Mouse (Mus musculus): ENCODE data around the gene Fbxl15.

GRCm38 (mm10) chr19:46306268-46306610, 21.7 kb upstream of the Fbxl15 start:
- TF ChIP-seq POLR2A (IDR thresholded peaks at IDR 0.05; ENCODE audit: insufficient read length, low read depth): no peak
- no peak for TF ChIP-seq REST (IDR thresholded peaks at IDR 0.05; ENCODE audit: insufficient read depth, insufficient read length)
- TF ChIP-seq MAX (IDR thresholded peaks at IDR 0.05; ENCODE audit: low read depth): no peak
- TF ChIP-seq MYOD1 (IDR thresholded peaks at IDR 0.05; ENCODE audit: control insufficient read depth in 1 of 3, insufficient read length in 2 of 3, low read depth in 2 of 3): no peak
- no peak for TF ChIP-seq USF1 (IDR thresholded peaks at IDR 0.05; ENCODE audit: low read depth)
- TF ChIP-seq MYOG (IDR thresholded peaks at IDR 0.05; ENCODE audit: control insufficient read depth in 1 of 3, insufficient read depth in 1 of 3, insufficient read length in 2 of 3, low read depth in 2 of 3): no peak
- no peak for TF ChIP-seq TCF12 (IDR thresholded peaks at IDR 0.05; ENCODE audit: insufficient read depth, poor library complexity, severe bottlenecking)
- no peak for TF ChIP-seq E2F4 (IDR thresholded peaks at IDR 0.05; ENCODE audit: insufficient read depth)
- TF ChIP-seq POLR2AphosphoS2 (IDR thresholded peaks at IDR 0.05; ENCODE audit: insufficient read length, low read depth): no peak
- no peak for TF ChIP-seq CEBPB (IDR thresholded peaks at IDR 0.05; ENCODE audit: insufficient read depth, poor library complexity, severe bottlenecking)
